Mouse (Mus musculus) cortical plate, adult 2 months (tissue): ENCODE results near the gene Pak6.

ENCODE experiments used
- CTCF ChIP-seq: fragments of 200-500 bp; IDR thresholded peaks from 2 replicates; pipeline ENCODE4 v1.5.1; 2011; ENCODE audit warnings: mild to moderate bottlenecking, control low read depth, low read length; ENCODE audit not compliant: insufficient read depth; ENCODE audit errors: extremely low read depth
- POLR2A ChIP-seq: fragments of 200-500 bp; IDR thresholded peaks from 2 replicates; pipeline ENCODE4 v1.6.1; 2011; ENCODE audit warnings: mild to moderate bottlenecking, low read length, control low read depth; ENCODE audit not compliant: insufficient read depth; ENCODE audit errors: extremely low read depth

DNA sequence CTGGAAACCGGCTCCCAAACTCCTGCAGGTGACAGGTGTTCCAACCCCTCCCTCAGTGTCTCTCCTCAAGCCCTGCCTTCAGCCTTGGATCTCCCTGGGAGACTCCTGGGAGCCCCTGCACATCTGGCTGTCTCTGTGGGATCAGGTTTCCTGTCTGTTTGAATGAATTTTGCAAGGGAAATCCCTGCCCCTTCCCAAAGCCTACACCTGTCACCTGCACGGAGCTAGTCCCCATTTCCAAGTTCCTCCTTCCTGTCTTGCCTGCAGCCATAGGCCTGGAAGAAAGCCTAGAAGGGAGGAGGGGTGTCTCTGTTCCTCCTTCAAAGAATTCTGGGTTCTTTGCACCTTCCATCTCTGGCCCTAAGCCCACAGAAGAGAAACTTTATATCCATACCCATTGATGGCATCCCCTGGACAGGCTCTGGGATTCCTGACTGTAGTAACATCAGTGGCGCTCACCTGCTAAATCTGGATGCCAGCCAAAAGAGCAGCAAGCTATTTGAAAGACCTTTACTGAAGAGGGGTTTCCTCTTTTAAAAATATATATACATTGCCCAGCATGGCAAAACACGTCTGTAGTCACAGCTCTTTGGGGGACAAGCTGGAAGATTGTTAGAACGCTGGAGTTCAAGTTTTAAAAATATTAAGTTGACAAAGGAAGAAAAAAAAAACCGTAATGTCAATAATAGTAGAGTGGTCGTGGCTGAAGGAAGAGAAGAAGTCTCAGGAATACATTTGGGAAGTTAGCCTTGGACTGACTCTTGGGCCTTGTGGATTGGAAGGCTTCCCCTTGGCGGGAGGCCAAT, 66.9 kb downstream of the Pak6 start:
- TF ChIP-seq CTCF (no peak), POLR2A (no peak)
